Mouse (Mus musculus) splenic B cell, adult 2 months (primary cell): ENCODE results near the gene Scrn2.

Source experiments
- DNase-seq: peaks from one replicate; pipeline ENCODE4 v3.0.0-alpha.2; 2011; ENCODE audit warnings: low read depth, low spot score
- H3K27me3 ChIP-seq: 2 replicates; pipeline ENCODE4 v1.6.1; 2012; ENCODE audit warnings: mild to moderate bottlenecking, low read length, moderate library complexity, mixed read lengths; ENCODE audit not compliant: control insufficient read depth, poor library complexity, insufficient read depth, severe bottlenecking
- H3K36me3 ChIP-seq: 2 replicates; pipeline ENCODE4 v1.6.1; 2012; ENCODE audit warnings: mild to moderate bottlenecking, low read length, moderate library complexity, mixed read lengths; ENCODE audit not compliant: control insufficient read depth, poor library complexity, insufficient read depth, severe bottlenecking

Gene Scrn2

DNA sequence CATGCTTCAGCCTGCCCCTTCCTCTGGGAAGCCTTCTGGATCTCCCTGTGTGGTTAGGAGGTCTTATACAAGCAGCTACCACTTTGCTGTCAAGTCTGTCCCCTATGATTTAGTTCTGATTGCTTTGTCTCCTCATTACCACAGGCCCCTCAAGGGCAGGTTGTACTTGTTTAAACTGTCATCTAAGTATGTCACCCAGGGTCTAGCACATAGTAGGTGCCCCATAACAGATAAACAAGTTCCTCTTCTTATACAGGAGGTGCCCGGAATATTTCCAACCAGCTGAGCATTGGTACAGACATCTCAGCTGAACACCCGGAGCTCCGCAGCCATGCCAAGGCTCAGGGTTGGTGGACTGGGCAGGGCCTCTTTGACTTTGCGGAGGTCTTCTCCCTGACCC is 2.8 kb downstream of the Scrn2 start:
- no peaks in the 10 kb centered on the region for H3K36me3 ChIP-seq
- DNase-seq: no peak
- no peaks in the 10 kb centered on the region for H3K27me3 ChIP-seq

DNA sequence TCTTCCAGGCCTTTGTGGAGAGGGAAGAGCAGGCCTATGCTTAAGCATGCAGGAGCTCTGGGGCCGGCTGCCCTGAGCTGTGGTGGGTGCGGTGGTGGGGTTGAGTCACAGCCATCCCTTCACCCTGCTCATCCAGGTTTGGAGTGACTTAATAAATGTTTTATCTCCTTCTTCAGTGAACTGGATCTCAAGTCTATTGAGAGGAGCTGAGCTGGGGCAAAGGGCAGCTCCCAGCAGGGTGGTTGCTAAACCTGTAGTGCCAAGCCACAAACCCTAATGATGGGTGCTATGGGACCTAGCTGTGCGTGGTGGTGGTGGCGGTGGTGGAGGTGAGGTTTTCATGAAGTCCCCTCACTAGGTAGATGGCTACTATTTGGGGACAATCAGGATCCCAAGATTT is 4.0 kb downstream of the Scrn2 start:
- H3K36me3 ChIP-seq: no peaks in the 10 kb centered on the region
- H3K27me3 ChIP-seq: no peaks in the 10 kb centered on the region
- no peak for DNase-seq

GRCm38 (mm10) chr11:97036141-97036540 is 6.4 kb downstream of the Scrn2 start:
- Histone ChIP-seq H3K36me3 (no peaks in the 10 kb centered on the region), H3K27me3 (no peaks in the 10 kb centered on the region)
- DNase-seq: no peak

DNA sequence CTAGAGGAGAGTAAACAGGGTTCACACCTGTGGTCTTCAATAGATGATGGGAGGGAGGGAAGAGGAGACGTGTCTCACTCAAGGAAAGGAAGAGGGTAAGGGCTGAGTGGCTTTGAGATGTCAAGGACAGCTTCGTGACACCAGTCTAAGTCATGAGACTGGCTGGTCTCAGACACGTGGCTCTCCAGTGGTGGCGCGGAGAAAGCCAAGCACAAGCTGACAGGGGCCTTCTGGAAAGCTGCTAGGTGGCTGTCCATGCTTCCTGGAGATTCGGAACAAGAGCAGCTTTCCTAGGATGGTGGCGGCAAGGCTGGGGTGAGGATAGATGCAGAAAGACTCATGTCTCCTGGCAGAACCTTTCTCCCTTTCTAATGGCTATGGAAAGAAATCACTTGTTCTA is 9.1 kb downstream of the Scrn2 start:
- Histone ChIP-seq H3K36me3 (no peaks in the 10 kb centered on the region), H3K27me3 (no peaks in the 10 kb centered on the region)
- DNase-seq: no peak

DNA sequence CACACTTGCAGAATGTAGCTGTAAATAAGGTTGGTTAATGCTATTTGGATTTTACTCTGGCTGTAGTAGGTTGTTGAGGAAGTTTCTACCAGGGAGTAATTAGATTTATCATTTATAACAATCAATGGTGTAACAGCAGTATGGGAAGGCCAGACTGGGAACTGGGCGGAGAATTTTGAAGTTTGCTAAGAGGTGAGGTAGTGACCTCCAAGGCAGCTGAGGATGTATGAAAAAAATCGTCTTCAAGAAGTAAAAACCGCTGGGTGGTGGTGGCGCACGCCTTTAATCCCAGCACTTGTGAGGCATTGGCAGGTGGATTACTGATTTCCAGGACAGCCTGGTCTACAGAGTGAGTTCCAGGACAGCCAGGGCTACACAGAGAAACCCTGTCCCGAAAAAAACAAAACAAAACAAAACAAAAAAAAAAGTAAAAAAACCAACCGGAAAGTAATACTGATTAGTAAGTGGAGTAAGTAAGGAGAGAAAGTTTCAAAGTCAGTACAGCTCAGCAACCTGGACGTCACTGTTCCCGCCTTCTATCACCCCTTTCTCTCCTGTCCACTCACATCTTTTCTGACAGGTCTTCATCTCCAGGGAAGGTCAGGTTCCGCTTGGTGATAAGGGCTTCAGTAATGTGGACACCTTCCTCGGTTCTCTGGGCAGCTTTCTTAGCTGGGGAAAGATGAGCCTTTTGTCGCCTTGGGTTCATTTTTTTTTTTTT is 10.7 kb downstream of the Scrn2 start:
- no peaks in the 10 kb centered on the region for H3K27me3 ChIP-seq
- DNase-seq: no peak
- no peaks in the 10 kb centered on the region for H3K36me3 ChIP-seq

DNA sequence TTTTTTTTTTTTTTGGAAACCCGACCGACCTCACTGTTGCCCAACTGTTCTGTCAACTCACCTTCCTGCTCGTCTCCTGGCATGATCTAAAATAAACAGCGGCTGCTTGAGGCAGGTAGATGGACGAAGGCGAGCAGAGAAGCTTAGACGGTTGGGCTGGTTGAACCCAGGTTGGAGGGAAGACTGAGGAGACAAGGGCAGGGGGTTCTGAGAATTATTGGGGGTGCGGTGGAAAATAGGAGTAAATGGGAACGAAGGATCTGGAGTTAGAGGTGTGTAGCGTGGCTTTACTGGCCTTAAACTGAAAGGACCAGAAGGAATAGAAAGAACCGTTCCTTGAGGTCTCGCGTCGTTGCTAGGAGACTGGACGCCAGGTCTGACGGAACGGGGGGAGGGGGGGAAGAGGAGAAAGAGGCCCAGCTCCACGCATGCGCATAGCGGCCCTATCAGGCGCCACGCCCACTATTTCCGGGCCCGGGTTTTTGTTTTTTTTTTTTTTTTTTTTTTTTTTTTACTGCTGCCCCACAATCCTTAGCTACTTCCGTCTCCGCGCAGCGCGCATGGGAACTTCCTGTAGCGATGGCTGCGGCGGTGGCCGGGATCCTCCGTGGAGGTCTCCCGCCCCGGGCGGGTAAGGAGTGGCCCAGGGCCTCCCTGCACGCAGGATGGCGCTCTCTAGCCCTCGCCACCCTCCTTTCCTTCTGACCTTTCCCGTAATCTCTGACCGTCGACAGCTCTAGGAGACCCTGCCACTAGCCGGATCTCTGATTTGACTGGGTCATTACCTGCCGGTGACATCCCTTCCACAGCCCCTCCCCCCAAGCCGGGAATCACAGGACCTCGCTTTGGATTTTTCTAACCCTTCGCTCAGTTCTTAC is 11.5 kb downstream of the Scrn2 start, which contains the start of the genes Lrrc46 and Mrpl10:
TSS of gene Lrrc46 (minus strand) at position 386 of the 878 bp plus-strand sequence.
TSS of gene Mrpl10 (plus strand) at position 539 of the 878 bp plus-strand sequence.
- no peaks in the 10 kb centered on the region for H3K27me3 ChIP-seq
- peak; percentile 98 for DNase-seq
- H3K36me3 ChIP-seq: no peaks in the 10 kb centered on the region

DNA sequence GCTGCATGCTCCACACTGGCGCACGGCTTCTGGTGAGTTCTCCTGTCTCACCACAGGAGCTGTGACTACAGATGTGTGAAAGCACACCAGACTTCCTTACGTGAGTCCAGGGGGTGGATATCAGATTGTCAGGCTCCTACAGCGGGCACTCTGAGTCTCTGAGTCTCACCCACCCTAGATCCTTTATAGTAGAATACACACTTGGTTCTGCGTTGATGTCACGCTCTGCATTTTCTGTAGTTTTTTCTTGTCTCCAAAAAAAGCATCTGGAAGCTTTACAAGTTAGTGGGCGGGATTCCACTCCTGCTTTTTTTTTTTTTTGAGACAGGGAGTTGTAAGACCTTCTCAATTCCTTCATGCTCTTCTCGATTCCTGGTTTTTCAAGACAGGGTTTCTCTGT is 15.2 kb downstream of the Scrn2 start:
- DNase-seq: no peak
- no peaks in the 10 kb centered on the region for H3K27me3 ChIP-seq
- H3K36me3 ChIP-seq: no peaks in the 10 kb centered on the region

DNA sequence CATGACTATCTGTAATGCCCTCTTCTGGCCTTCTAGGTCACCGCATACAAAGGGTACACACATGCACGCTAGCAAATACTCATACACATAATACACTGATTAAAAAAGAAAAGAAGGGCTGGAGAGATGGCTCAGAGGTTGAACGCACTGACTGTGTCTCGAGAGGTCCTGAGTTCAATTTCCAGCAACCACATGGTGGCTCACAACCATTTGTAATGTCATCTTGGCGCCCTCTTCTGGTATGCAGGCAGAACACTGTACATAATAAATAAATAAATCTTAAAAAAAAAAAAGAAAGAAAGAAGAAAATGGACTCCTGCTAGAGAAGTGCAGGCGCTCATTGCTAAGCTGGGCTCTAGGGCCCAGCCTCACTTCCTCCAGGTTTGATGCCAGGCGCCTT is 16.1 kb downstream of the Scrn2 start:
- no peaks in the 10 kb centered on the region for H3K36me3 ChIP-seq
- DNase-seq: peak; percentile 67
- no peaks in the 10 kb centered on the region for H3K27me3 ChIP-seq

DNA sequence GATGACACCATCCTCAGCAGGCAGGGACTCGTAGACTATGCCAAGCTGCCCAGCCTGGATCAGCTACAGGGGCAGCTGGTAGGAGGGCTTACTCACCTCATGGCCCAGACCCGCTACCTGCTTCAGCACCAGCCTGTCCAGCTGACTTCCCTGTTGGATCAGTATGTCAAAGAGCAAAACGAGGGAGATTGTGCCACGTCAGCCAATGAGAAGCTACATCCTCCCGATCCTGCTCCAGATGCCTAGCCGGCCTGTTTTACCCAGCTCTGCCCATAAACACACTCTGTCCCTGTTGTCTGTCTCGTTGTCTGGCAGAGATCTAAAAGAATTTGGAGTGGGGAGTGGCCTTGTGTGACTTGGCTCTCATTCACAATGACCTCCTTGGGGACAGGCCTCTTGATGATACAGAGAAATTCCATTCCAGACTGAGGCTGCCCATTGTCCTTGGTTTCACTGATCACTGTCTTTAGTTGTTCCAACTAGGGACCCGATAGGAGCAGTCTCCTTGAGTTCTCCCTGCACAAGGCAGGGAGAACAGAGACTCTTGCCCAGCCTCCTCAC is 18.4 kb downstream of the Scrn2 start:
- DNase-seq: no peak
- H3K36me3 ChIP-seq: 0 out of 2 replicates have a peak, but pooled peaks cover 3% of the 10 kb centered on the region

DNA sequence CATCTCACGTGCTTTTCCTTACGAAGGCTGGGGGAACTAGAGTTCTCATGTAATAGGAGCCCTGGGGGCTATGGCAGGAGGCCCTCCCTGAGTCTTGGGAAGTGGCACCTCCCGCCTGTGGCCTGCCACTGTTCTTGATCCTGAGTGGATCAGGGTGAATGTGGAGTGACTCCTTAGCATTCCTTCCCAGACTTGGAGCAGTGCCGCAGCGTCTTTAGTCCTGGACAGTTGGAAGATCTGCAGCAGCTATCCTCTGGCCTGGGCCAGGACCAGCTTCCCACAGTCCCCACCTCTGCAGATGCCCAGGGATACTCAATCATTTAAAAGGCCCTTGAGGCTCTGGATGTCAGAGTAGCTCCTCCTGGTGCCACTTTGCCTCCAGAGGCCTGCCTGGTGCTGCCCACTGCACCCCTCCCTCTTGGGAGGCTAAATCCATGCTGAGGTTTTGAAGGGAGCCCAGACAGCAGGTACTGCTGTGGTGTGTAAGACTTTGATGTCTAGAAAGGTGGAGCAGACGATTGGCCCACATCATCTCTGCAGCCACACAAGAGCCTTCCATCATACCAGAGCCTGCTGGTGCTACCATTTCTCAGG is 19.9 kb downstream of the Scrn2 start:
- Histone ChIP-seq H3K27me3 (no peaks in the 10 kb centered on the region), H3K36me3 (peaks cover 5% of the 10 kb centered on the region; the same call in 1 of the 2 replicates)

More for the DNA sequence above, 18.4 kb downstream of the Scrn2 start:
- H3K27me3 ChIP-seq: no peaks in the 10 kb centered on the region

GRCm38 (mm10) chr11:97050216-97050943 is 20.6 kb downstream of the Scrn2 start, which contains the start of gene Osbpl7:
TSS of gene Osbpl7 (plus strand) at chr11:97050628.
- H3K36me3 ChIP-seq: peaks cover 7% of the 10 kb centered on the region; the same call in 1 of the 2 replicates
- H3K27me3 ChIP-seq: no peaks in the 10 kb centered on the region
- DNase-seq: peak; percentile 69

More for the DNA sequence above, 19.9 kb downstream of the Scrn2 start:
- no peak for DNase-seq

GRCm38 (mm10) chr11:97050944-97051586 is 21.3 kb downstream of the Scrn2 start:
- Histone ChIP-seq H3K27me3 (no peaks in the 10 kb centered on the region), H3K36me3 (peaks cover 10% of the 10 kb centered on the region; the same call in 1 of the 2 replicates)
- no peak for DNase-seq

- H3K27me3 ChIP-seq: no peaks in the 10 kb centered on the region
- H3K36me3 ChIP-seq: peaks cover 12% of the 10 kb centered on the region; the same call in 1 of the 2 replicates
- peak; percentile 52 for DNase-seq
Observed at GRCm38 (mm10) chr11:97052219-97052646, 22.5 kb downstream of the Scrn2 start.
